Comparison of ENCODE assay signal across 7 mouse cellular contexts in the genomic region with DNA sequence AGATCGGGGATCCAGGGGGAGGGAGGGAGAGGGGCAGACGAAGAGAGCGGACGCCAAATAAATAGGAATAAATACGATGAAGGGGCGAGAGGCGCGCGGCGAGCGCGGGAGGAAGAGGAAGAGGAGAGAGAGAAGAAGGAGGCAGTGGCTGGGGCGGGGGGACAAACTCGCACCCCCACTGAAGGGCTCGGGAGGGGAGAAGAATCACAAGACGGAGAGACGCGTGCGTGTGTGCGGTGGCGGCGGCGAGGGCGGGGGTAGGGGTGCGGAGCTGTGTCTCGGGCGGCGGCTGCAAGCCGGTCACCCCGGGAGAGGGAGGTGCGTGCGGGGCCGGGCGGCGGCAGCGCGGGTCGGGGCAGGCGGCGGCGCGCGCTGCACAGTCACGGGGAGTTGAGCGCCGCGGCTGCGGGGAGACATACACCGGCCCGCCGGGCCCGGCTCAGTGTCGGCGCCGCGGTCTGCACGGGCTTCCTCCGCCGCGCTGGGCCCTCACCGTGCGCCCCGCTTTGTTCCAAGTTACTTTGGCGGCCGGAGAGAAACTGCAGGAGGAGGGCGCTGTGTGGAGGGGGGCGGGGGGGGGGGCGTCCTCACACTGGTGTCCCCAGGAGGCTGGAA. TPM values are rescaled to one million over a fixed set of nuclear protein-coding genes. Genes with fewer than 3 reads are reported as not detected.
DNase-seq lines count a peak whose midpoint lies in the region; ATAC-seq lines count a peak whose summit lies in the region.

A gene (minus strand): TSS at position 142 of the 615 bp plus-strand sequence.

- H3K4me1 ChIP-seq in forebrain, embryonic 10.5 days: peaks cover 50% of the 10 kb centered on the region
- no peaks in the 10 kb centered on the region for H3K4me1 ChIP-seq in heart, embryonic 16.5 days (ENCODE audit: control insufficient read depth, insufficient read depth, low read length)

- H3K27ac ChIP-seq in forebrain, embryonic 10.5 days: peak within 1 kb of the TSS; percentile 97
- peak within 1 kb of the TSS; percentile 92 for H3K27ac ChIP-seq in heart, embryonic 16.5 days (ENCODE audit: low read length)
- H3K27ac ChIP-seq in macrophage: no peak within 1 kb of the TSS

- peak; percentile 5 for ATAC-seq in heart, embryonic 16.5 days (replicated peaks; ENCODE audit: extremely low read depth, insufficient read depth, low FRiP score)

- no peaks in the 10 kb centered on the region for H3K79me2 ChIP-seq in macrophage (ENCODE audit: inconsistent target)

- peaks cover 41% of the 10 kb centered on the region for H3K27me3 ChIP-seq in forebrain, embryonic 10.5 days (ENCODE audit: poor library complexity, severe bottlenecking)
- no peaks in the 10 kb centered on the region for H3K27me3 ChIP-seq in heart, embryonic 16.5 days (ENCODE audit: control insufficient read depth, insufficient read depth, low read length)

- H3K9ac ChIP-seq in heart, embryonic 16.5 days (ENCODE audit: low read length): peak within 1 kb of the TSS; percentile 86

- peak within 1 kb of the TSS; percentile 80 for H3K4me2 ChIP-seq in heart, embryonic 16.5 days (ENCODE audit: low read depth, low read length)

- H3K36me3 ChIP-seq in forebrain, embryonic 10.5 days (replicated peaks): no peaks in the 10 kb centered on the region
- H3K36me3 ChIP-seq in heart, embryonic 16.5 days (ENCODE audit: control insufficient read depth, insufficient read depth): no peaks in the 10 kb centered on the region
- H3K36me3 ChIP-seq in macrophage (ENCODE audit: inconsistent target): no peaks in the 10 kb centered on the region

- H3K9me3 ChIP-seq in forebrain, embryonic 10.5 days: no peaks in the 10 kb centered on the region
- H3K9me3 ChIP-seq in heart, embryonic 16.5 days (replicated peaks; ENCODE audit: control insufficient read depth, low read length): no peaks in the 10 kb centered on the region

- peak; percentile 56 for DNase-seq in Muller cell, postnatal 12 days (ENCODE audit: inconsistent ontology term)
- DNase-seq in adrenal gland, adult 8-10 months: peak; percentile 11
- peak; percentile 74 for DNase-seq in forebrain, embryonic 10.5 days (ENCODE audit: extremely low spot score, low spot score)
- peak; percentile 9 for DNase-seq in layer of hippocampus, adult 9-11 months
- DNase-seq in spleen, postnatal 10 days (ENCODE audit: low spot score in 2 of 2): peak; percentile 10 to 28

- WGBS in forebrain, embryonic 10.5 days: under 1% methylated on average over 61 of the region's 68 CpGs
- WGBS in heart, embryonic 16.5 days: under 1% methylated on average over 44 of the region's 68 CpGs
- WGBS in macrophage (ENCODE audit: missing documents): 1% methylated on average over 61 of the region's 68 CpGs

- peak within 1 kb of the TSS; percentile 94 for H3K4me3 ChIP-seq in forebrain, embryonic 10.5 days
- H3K4me3 ChIP-seq in heart, embryonic 16.5 days (ENCODE audit: low read length): peak within 1 kb of the TSS; percentile 75
- H3K4me3 ChIP-seq in macrophage (ENCODE audit: inconsistent target): peak within 1 kb of the TSS; percentile 13; the same call in 1 of the 2 replicates

RNA-seq across cellular contexts. Expression of the gene that starts here (rescaled TPM):
- total RNA-seq in adrenal gland, adult 8-10 months (2022): 10 to 100 TPM; 13.8 to 20.8 (median 16.9) TPM
- 44.9 and 52.8 TPM in 2 replicates for polyA plus RNA-seq in forebrain, embryonic 10.5 days (2016; fragmentation: Nextera tagmentation; extraction: Ambion mirVana)
- polyA plus RNA-seq in heart, embryonic 16.5 days (2015; fragmentation: Nextera tagmentation; extraction: Ambion mirVana): 19.7 and 22.0 TPM in 2 replicates
- 1 to 10 TPM in 1 of 26 experiments, not detected in 25; 5.1 TPM for total RNA-seq in macrophage (2018; cell fraction: chromatin; rRNA removed)
- not detected for total RNA-seq in macrophage (2018; cell fraction: cytosol; rRNA removed)
- 1 to 10 TPM in 1 of 26 experiments, not detected in 25; 1.2 TPM for total RNA-seq in macrophage (2018; cell fraction: nucleus; rRNA removed)
- polyA plus RNA-seq in macrophage (2018): not detected in 3 replicates

Comparison
In these comparisons a context has a peak if more than half of its experiments do, and no peak if none do; other contexts are left out.
1. RNA of the gene that starts here (polyA plus RNA-seq): 44.9 to 52.8 TPM in forebrain, embryonic 10.5 days and 19.7 to 22.0 TPM in heart, embryonic 16.5 days; not detected in macrophage; every median in the first group is over 10 times any median in the second.
2. DNase-seq: peak in every context shown above with its lines; median percentile 74 in forebrain, embryonic 10.5 days; 56 in Muller cell, postnatal 12 days; 19 in spleen, postnatal 10 days; 11 in adrenal gland, adult 8-10 months; 9 in layer of hippocampus, adult 9-11 months.
3. H3K4me3 ChIP-seq: peak in every context shown above with its lines; median percentile 94 in forebrain, embryonic 10.5 days; 75 in heart, embryonic 16.5 days; 13 in macrophage.